Mouse (Mus musculus): ENCODE results near the gene Sst.

Gene Sst

GRCm38 (mm10) chr16:23887910-23888579, 2.7 kb downstream of the Sst start:
- no peak for DNase-seq (ENCODE audit: low read depth, low spot score)

- no peak for DNase-seq (ENCODE audit: low read depth, low spot score)
Measured at GRCm38 (mm10) chr16:23885098-23885497, 5.7 kb downstream of the Sst start.

- no peak for DNase-seq (ENCODE audit: low read depth, low spot score)
Measured at GRCm38 (mm10) chr16:23855242-23855641, 35.5 kb downstream of the Sst start.

- DNase-seq (ENCODE audit: low read depth, low spot score): no peak
Measured at GRCm38 (mm10) chr16:23849720-23850119, 41.0 kb downstream of the Sst start.

- no peak for DNase-seq (ENCODE audit: low read depth, low spot score)
Measured at GRCm38 (mm10) chr16:23849176-23849575, 41.6 kb downstream of the Sst start.

- no peak for DNase-seq (ENCODE audit: low read depth, low spot score)
Measured at GRCm38 (mm10) chr16:23844622-23845021, 46.1 kb downstream of the Sst start.

GRCm38 (mm10) chr16:23842609-23843008, 48.1 kb downstream of the Sst start:
- no peak for DNase-seq (ENCODE audit: low read depth, low spot score)

All from c-Kit-negative CD71-positive TER-119-positive erythroid progenitor cells, embryonic 14.5 days (primary cell).